Mouse (Mus musculus): ENCODE data around the gene Tmem218. TPM values are rescaled to one million over a fixed set of nuclear protein-coding genes. Genes with fewer than 3 reads are reported as not detected.

Tmem218 gene
- polyA plus RNA-seq, 1 experiment from 2014 or later = 3.3 TPM

DNA sequence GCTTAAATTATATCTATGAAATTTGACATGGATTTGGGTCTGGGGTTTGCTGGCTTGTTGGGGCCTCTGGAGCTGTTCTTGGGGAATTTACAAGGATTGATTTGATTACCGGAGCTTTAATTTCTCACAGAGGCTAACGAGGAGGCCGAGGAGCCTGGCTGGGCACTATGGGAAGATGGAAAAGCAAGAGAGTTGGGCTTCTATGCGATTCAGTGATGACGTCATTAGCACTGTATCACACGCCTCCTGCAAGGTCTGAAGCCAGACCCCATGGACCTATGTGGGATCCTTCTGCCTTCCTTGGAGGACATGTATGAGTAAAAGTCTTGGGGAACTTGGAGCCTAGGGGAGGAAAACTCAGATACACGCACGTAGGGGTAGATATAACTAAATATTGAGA lies 30.5 kb upstream of the Tmem218 start:
- H3K4me1 ChIP-seq (ENCODE audit: insufficient read depth) = no peaks in the 10 kb centered on the region
- no peaks in the 10 kb centered on the region for H3K9me3 ChIP-seq (ENCODE audit: low read length)
- DNase-seq = no peak
- no peak overlapping the region for H3K9ac ChIP-seq (replicated peaks)
- H3K4me3 ChIP-seq (ENCODE audit: low read depth, low read length) = no peak overlapping the region
- no peak overlapping the region for H3K4me2 ChIP-seq (ENCODE audit: low read depth, low read length)
- no peaks in the 10 kb centered on the region for H3K36me3 ChIP-seq (replicated peaks; ENCODE audit: insufficient read depth, low read length)
- no peaks in the 10 kb centered on the region for H3K27me3 ChIP-seq (ENCODE audit: insufficient read depth, low read length)
- 66% methylated on average over 8 of the region's 8 CpGs for whole genome bisulfite sequencing (ENCODE audit: insufficient replicate concordance)
- TF ChIP-seq EP300 (IDR thresholded peaks at IDR 0.05; ENCODE audit: low read depth) = no peak
- TF ChIP-seq CTCF (IDR thresholded peaks at IDR 0.05; ENCODE audit: low read depth) = no peak
- no peak overlapping the region for H3K27ac ChIP-seq (ENCODE audit: low read depth)
- no peak for ATAC-seq

DNA sequence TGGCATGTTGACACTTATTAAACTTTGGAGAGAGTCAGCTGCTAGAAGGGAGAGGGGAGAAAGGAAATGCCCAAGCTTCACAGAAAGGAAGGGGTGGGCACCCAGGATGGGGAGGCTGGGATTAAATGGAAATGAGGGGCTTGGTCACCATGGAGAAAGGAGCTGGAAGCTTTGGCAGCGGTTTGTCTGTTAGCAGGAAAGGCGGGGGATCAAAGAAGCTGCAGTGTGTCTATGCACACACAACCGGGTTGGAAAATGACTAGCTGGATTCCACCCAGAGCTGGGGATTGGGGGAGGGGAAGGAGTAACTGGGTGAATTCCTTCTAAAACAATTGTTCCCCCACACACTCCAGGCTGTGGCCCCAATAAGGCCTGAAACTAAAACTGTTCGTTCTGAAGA lies 29.1 kb upstream of the Tmem218 start:
- 41% methylated on average over 4 of the region's 4 CpGs for WGBS (ENCODE audit: insufficient replicate concordance)
- Histone ChIP-seq H3K4me3 (ENCODE audit: low read depth, low read length) (no peak overlapping the region), H3K27me3 (ENCODE audit: insufficient read depth, low read length) (no peaks in the 10 kb centered on the region), H3K27ac (ENCODE audit: low read depth) (no peak overlapping the region), H3K4me2 (ENCODE audit: low read depth, low read length) (no peak overlapping the region), H3K4me1 (ENCODE audit: insufficient read depth) (no peaks in the 10 kb centered on the region), H3K9ac (replicated peaks) (no peak overlapping the region), H3K36me3 (replicated peaks; ENCODE audit: insufficient read depth, low read length) (no peaks in the 10 kb centered on the region), H3K9me3 (ENCODE audit: low read length) (no peaks in the 10 kb centered on the region)
- no peak for ATAC-seq
- TF ChIP-seq EP300 (IDR thresholded peaks at IDR 0.05; ENCODE audit: low read depth) (no peak), CTCF (IDR thresholded peaks at IDR 0.05; ENCODE audit: low read depth) (no peak)
- no peak for DNase-seq

DNA sequence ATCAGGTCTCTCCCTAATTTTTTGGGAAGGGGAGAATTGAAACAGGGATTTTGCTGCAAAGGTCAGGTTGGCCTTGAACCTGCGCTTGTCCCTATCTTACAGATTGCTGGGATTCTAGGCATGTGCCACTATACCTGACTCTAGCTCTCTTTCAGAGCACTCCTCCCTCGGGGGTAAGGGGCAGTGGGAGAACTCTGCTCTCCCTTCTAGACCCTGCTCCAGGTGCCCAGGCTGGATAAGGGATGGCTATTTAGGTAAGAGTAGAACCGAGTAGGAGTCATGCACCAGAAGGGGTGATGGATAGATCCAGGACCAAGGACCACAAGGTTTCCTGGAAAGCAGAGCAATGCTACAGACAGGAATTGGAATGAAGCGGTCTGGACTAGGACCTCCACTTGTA lies 28.4 kb upstream of the Tmem218 start:
- no peaks in the 10 kb centered on the region for H3K4me1 ChIP-seq (ENCODE audit: insufficient read depth)
- H3K27ac ChIP-seq (ENCODE audit: low read depth) = no peak overlapping the region
- DNase-seq (no peak), ATAC-seq (no peak)
- no peak overlapping the region for H3K9ac ChIP-seq (replicated peaks)
- TF ChIP-seq CTCF (IDR thresholded peaks at IDR 0.05; ENCODE audit: low read depth) (no peak), EP300 (IDR thresholded peaks at IDR 0.05; ENCODE audit: low read depth) (no peak)
- WGBS (ENCODE audit: insufficient replicate concordance) = 78% methylated on average over 4 of the region's 4 CpGs
- H3K36me3 ChIP-seq (replicated peaks; ENCODE audit: insufficient read depth, low read length) = no peaks in the 10 kb centered on the region
- H3K4me2 ChIP-seq (ENCODE audit: low read depth, low read length) = no peak overlapping the region
- H3K9me3 ChIP-seq (ENCODE audit: low read length) = no peaks in the 10 kb centered on the region
- H3K27me3 ChIP-seq (ENCODE audit: insufficient read depth, low read length) = no peaks in the 10 kb centered on the region
- H3K4me3 ChIP-seq (ENCODE audit: low read depth, low read length) = no peak overlapping the region

DNA sequence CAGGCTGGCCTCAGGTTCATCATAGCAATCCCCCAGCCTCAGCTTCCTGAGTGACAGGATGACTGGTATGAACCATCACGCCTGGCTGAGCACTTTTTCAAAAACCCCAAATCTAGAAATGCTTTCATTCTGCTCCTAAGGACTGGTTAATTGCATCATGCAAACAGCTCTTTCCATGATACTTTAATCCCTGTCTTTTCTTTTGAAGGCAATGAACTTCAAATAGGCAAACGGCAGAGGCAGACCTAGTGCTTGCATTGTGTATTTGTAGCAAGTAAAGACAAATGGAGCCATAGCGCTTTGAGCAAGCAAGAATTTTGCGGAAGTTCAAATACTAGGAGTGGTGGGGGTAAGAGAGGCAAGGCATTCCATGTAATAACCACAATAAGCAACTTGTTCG lies 26.4 kb upstream of the Tmem218 start:
- no peaks in the 10 kb centered on the region for H3K27me3 ChIP-seq (ENCODE audit: insufficient read depth, low read length)
- no peaks in the 10 kb centered on the region for H3K4me1 ChIP-seq (ENCODE audit: insufficient read depth)
- no peaks in the 10 kb centered on the region for H3K36me3 ChIP-seq (replicated peaks; ENCODE audit: insufficient read depth, low read length)
- no peak overlapping the region for H3K4me2 ChIP-seq (ENCODE audit: low read depth, low read length)
- no peaks in the 10 kb centered on the region for H3K9me3 ChIP-seq (ENCODE audit: low read length)
- ATAC-seq = no peak
- no peak overlapping the region for H3K27ac ChIP-seq (ENCODE audit: low read depth)
- H3K4me3 ChIP-seq (ENCODE audit: low read depth, low read length) = no peak overlapping the region
- no peak overlapping the region for H3K9ac ChIP-seq (replicated peaks)
- TF ChIP-seq EP300 (IDR thresholded peaks at IDR 0.05; ENCODE audit: low read depth) = no peak
- TF ChIP-seq CTCF (IDR thresholded peaks at IDR 0.05; ENCODE audit: low read depth) = no peak
- no peak for DNase-seq
- 65% methylated on average over 5 of the region's 5 CpGs for WGBS (ENCODE audit: insufficient replicate concordance)

DNA sequence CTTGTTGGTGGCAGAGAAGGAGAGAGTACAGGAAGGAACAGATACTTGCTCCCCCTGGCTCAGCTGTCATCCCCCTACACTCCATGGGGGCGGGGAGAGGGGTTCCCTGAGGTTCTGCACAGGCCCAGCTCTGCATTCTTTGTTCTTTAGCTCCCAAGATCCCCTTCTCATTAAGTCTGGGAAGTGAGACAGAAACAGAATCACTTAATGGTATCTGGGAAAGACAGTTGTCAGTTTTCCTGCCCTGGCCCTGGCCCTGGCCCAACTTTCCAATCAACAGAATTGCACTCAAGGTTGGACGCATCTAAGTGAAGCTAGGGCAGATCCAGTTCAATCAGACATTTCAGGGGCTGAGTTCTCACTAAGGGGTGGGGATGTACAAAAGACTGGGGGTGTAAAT lies 24.8 kb upstream of the Tmem218 start:
- no peaks in the 10 kb centered on the region for H3K4me1 ChIP-seq (ENCODE audit: insufficient read depth)
- H3K4me2 ChIP-seq (ENCODE audit: low read depth, low read length) = no peak overlapping the region
- H3K36me3 ChIP-seq (replicated peaks; ENCODE audit: insufficient read depth, low read length) = no peaks in the 10 kb centered on the region
- H3K27ac ChIP-seq (ENCODE audit: low read depth) = no peak overlapping the region
- H3K27me3 ChIP-seq (ENCODE audit: insufficient read depth, low read length) = no peaks in the 10 kb centered on the region
- no peak overlapping the region for H3K4me3 ChIP-seq (ENCODE audit: low read depth, low read length)
- no peak for TF ChIP-seq CTCF (IDR thresholded peaks at IDR 0.05; ENCODE audit: low read depth)
- no peak for TF ChIP-seq EP300 (IDR thresholded peaks at IDR 0.05; ENCODE audit: low read depth)
- no peak for DNase-seq
- H3K9ac ChIP-seq (replicated peaks) = no peak overlapping the region
- 68% methylated on average over 2 of the region's 2 CpGs for WGBS (ENCODE audit: insufficient replicate concordance)
- H3K9me3 ChIP-seq (ENCODE audit: low read length) = no peaks in the 10 kb centered on the region
- no peak for ATAC-seq

DNA sequence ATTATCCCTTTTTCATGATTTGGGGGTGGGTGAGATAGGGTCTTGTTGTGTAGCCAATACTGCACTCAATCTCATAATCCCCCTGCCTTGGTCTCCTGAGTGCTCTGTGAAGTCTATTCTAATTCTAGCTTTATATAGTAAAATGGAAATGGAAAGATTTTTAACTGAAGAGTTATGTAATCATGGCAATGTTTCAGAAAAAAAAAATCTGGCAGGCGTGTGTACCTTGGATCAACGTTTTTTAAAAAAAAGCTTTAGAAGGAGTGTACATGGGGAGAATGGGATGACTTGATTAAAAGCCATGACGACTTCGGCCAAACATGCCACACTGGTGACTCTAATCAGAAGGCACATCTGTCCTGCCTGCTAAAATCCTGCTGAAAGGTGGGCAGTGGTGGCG lies 20.6 kb upstream of the Tmem218 start:
- H3K27ac ChIP-seq (ENCODE audit: low read depth) = no peak overlapping the region
- ATAC-seq (no peak), DNase-seq (no peak)
- no peaks in the 10 kb centered on the region for H3K36me3 ChIP-seq (replicated peaks; ENCODE audit: insufficient read depth, low read length)
- TF ChIP-seq CTCF (IDR thresholded peaks at IDR 0.05; ENCODE audit: low read depth) = no peak
- TF ChIP-seq EP300 (IDR thresholded peaks at IDR 0.05; ENCODE audit: low read depth) = no peak
- no peaks in the 10 kb centered on the region for H3K9me3 ChIP-seq (ENCODE audit: low read length)
- no peak overlapping the region for H3K4me3 ChIP-seq (ENCODE audit: low read depth, low read length)
- no peak overlapping the region for H3K4me2 ChIP-seq (ENCODE audit: low read depth, low read length)
- no peak overlapping the region for H3K9ac ChIP-seq (replicated peaks)
- no peaks in the 10 kb centered on the region for H3K4me1 ChIP-seq (ENCODE audit: insufficient read depth)
- WGBS (ENCODE audit: insufficient replicate concordance) = 83% methylated on average over 5 of the region's 5 CpGs
- H3K27me3 ChIP-seq (ENCODE audit: insufficient read depth, low read length) = no peaks in the 10 kb centered on the region

DNA sequence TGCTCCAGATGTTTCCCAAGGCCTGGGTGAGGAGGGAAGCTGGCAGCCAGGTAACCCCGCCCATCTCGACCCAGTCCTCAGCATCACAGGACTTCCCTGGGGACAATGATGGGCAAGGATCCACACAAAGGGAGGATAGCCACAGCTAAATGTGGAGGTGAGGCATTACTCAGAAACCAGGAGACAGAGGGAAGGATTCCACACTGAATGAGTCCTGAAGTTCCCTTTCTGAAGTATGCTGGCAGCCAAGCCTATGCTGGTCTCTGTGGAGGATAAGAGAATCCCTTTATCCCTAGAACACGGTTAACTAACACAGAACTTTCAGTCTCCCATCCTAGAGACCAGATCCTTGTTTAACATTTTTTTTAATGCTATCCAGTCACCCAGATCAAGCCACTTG lies 20.0 kb upstream of the Tmem218 start:
- Histone ChIP-seq H3K36me3 (replicated peaks; ENCODE audit: insufficient read depth, low read length) (no peaks in the 10 kb centered on the region), H3K4me3 (ENCODE audit: low read depth, low read length) (no peak overlapping the region), H3K4me1 (ENCODE audit: insufficient read depth) (no peaks in the 10 kb centered on the region), H3K9me3 (ENCODE audit: low read length) (no peaks in the 10 kb centered on the region), H3K27me3 (ENCODE audit: insufficient read depth, low read length) (no peaks in the 10 kb centered on the region), H3K27ac (ENCODE audit: low read depth) (no peak overlapping the region), H3K9ac (replicated peaks) (no peak overlapping the region), H3K4me2 (ENCODE audit: low read depth, low read length) (no peak overlapping the region)
- no peak for DNase-seq
- TF ChIP-seq CTCF (IDR thresholded peaks at IDR 0.05; ENCODE audit: low read depth) = no peak
- no peak for TF ChIP-seq EP300 (IDR thresholded peaks at IDR 0.05; ENCODE audit: low read depth)
- no peak for ATAC-seq
- WGBS (ENCODE audit: insufficient replicate concordance) = 71% methylated on average over 3 of the region's 3 CpGs

All from liver, postnatal 0 days (tissue).